Mouse (Mus musculus) brain, embryonic 14.5 days (tissue): Measurements from ENCODE around the gene Pax8.

Experiments used
- CTCF ChIP-seq: fragments of 200-500 bp; IDR thresholded peaks from 2 replicates; pipeline ENCODE4 v1.5.1; 2012; ENCODE audit warnings: inconsistent platforms, mild to moderate bottlenecking, moderate library complexity, borderline replicate concordance; ENCODE audit not compliant: insufficient read depth, insufficient read length; ENCODE audit errors: extremely low read depth
- POLR2A ChIP-seq: fragments of 200-500 bp; IDR thresholded peaks from 2 replicates; pipeline ENCODE4 v1.6.1; 2012; ENCODE audit warnings: mild to moderate bottlenecking, inconsistent platforms, borderline replicate concordance; ENCODE audit not compliant: poor library complexity, insufficient read depth, insufficient read length, severe bottlenecking; ENCODE audit errors: extremely low read depth

- TF ChIP-seq CTCF: no peak
- TF ChIP-seq POLR2A: no peak
These were observed 6.3 kb downstream of the Pax8 start for GRCm38 (mm10) chr2:24469102-24469501.
